Mouse (Mus musculus): Measurements from ENCODE around the gene Rin1. TPM values are rescaled to one million over a fixed set of nuclear protein-coding genes. Genes with fewer than 3 reads are reported as not detected.

Gene Rin1
- polyA plus RNA-seq, 1 experiment, result 60.2 TPM

GRCm38 (mm10) chr19:5039301-5040114, 10.8 kb upstream of the Rin1 start:
- no peak for TF ChIP-seq CTCF (IDR thresholded peaks at IDR 0.05; ENCODE audit: borderline replicate concordance, insufficient read depth, low read length)
- no peak for TF ChIP-seq POLR2A (IDR thresholded peaks at IDR 0.05; ENCODE audit: low read depth, low read length)
- no peak overlapping the region for H3K27ac ChIP-seq (ENCODE audit: insufficient read depth, low read length)
- peaks cover 6% of the 10 kb centered on the region; the same call in 1 of the 2 replicates for H3K4me1 ChIP-seq (ENCODE audit: control insufficient read depth, insufficient read depth, low read length)
- peak overlapping the region; percentile 70 for H3K4me3 ChIP-seq (ENCODE audit: insufficient read depth, low read length)

GRCm38 (mm10) chr19:5040862-5041523, 9.3 kb upstream of the Rin1 start, which contains the start of gene Brms1:
Brms1 (plus strand) TSS chr19:5041354.
- H3K4me1 ChIP-seq (ENCODE audit: control insufficient read depth, insufficient read depth, low read length), result peaks cover 11% of the 10 kb centered on the region; the same call in 1 of the 2 replicates
- H3K4me3 ChIP-seq (ENCODE audit: insufficient read depth, low read length), result peak within 1 kb of the TSS; percentile 70
- TF ChIP-seq CTCF (IDR thresholded peaks at IDR 0.05; ENCODE audit: borderline replicate concordance, insufficient read depth, low read length), result no peak
- TF ChIP-seq POLR2A (IDR thresholded peaks at IDR 0.05; ENCODE audit: low read depth, low read length), result peak; percentile 59
- H3K27ac ChIP-seq (ENCODE audit: insufficient read depth, low read length), result peak within 1 kb of the TSS; percentile 45

GRCm38 (mm10) chr19:5041588-5041987, 8.7 kb upstream of the Rin1 start:
- peak overlapping the region; percentile 45 for H3K27ac ChIP-seq (ENCODE audit: insufficient read depth, low read length)
- peaks cover 11% of the 10 kb centered on the region; the same call in 1 of the 2 replicates for H3K4me1 ChIP-seq (ENCODE audit: control insufficient read depth, insufficient read depth, low read length)
- TF ChIP-seq POLR2A (IDR thresholded peaks at IDR 0.05; ENCODE audit: low read depth, low read length) (no peak; the same call in 1 of the 2 replicates), CTCF (IDR thresholded peaks at IDR 0.05; ENCODE audit: borderline replicate concordance, insufficient read depth, low read length) (no peak)
- H3K4me3 ChIP-seq (ENCODE audit: insufficient read depth, low read length), result peak overlapping the region; percentile 70

GRCm38 (mm10) chr19:5045531-5045930, 4.8 kb upstream of the Rin1 start:
- TF ChIP-seq POLR2A (IDR thresholded peaks at IDR 0.05; ENCODE audit: low read depth, low read length) (no peak), CTCF (IDR thresholded peaks at IDR 0.05; ENCODE audit: borderline replicate concordance, insufficient read depth, low read length) (no peak)
- peaks cover 10% of the 10 kb centered on the region; the same call in 1 of the 2 replicates for H3K4me1 ChIP-seq (ENCODE audit: control insufficient read depth, insufficient read depth, low read length)
- H3K27ac ChIP-seq (ENCODE audit: insufficient read depth, low read length), result 0 out of 2 replicates have a peak overlapping the region, but pooled peaks have one; percentile 8
- H3K4me3 ChIP-seq (ENCODE audit: insufficient read depth, low read length), result no peak overlapping the region

GRCm38 (mm10) chr19:5048138-5049056, 1.9 kb upstream of the Rin1 start:
- 0 out of 2 replicates have a peak, but pooled peaks cover 7% of the 10 kb centered on the region for H3K4me1 ChIP-seq (ENCODE audit: control insufficient read depth, insufficient read depth, low read length)
- TF ChIP-seq POLR2A (IDR thresholded peaks at IDR 0.05; ENCODE audit: low read depth, low read length) (no peak), CTCF (IDR thresholded peaks at IDR 0.05; ENCODE audit: borderline replicate concordance, insufficient read depth, low read length) (no peak)
- no peak overlapping the region for H3K4me3 ChIP-seq (ENCODE audit: insufficient read depth, low read length)
- H3K27ac ChIP-seq (ENCODE audit: insufficient read depth, low read length), result no peak overlapping the region

- H3K27ac ChIP-seq (ENCODE audit: insufficient read depth, low read length), result peak overlapping the region; percentile 65
- no peak overlapping the region for H3K4me3 ChIP-seq (ENCODE audit: insufficient read depth, low read length)
- no peak for TF ChIP-seq POLR2A (IDR thresholded peaks at IDR 0.05; ENCODE audit: low read depth, low read length)
- no peak for TF ChIP-seq CTCF (IDR thresholded peaks at IDR 0.05; ENCODE audit: borderline replicate concordance, insufficient read depth, low read length)
- H3K4me1 ChIP-seq (ENCODE audit: control insufficient read depth, insufficient read depth, low read length), result 0 out of 2 replicates have a peak, but pooled peaks cover 7% of the 10 kb centered on the region
Observed at GRCm38 (mm10) chr19:5049325-5049724, 956 bp upstream of the Rin1 start.

GRCm38 (mm10) chr19:5051031-5051430, 750 bp downstream of the Rin1 start:
- H3K4me3 ChIP-seq (ENCODE audit: insufficient read depth, low read length), result peak overlapping the region; percentile 69
- H3K27ac ChIP-seq (ENCODE audit: insufficient read depth, low read length), result peak overlapping the region; percentile 87
- 0 out of 2 replicates have a peak, but pooled peaks cover 2% of the 10 kb centered on the region for H3K4me1 ChIP-seq (ENCODE audit: control insufficient read depth, insufficient read depth, low read length)
- TF ChIP-seq CTCF (IDR thresholded peaks at IDR 0.05; ENCODE audit: borderline replicate concordance, insufficient read depth, low read length) (no peak), POLR2A (IDR thresholded peaks at IDR 0.05; ENCODE audit: low read depth, low read length) (no peak; the same call in 1 of the 2 replicates)

- Histone ChIP-seq H3K4me1 (ENCODE audit: control insufficient read depth, insufficient read depth, low read length) (0 out of 2 replicates have a peak, but pooled peaks cover 2% of the 10 kb centered on the region), H3K27ac (ENCODE audit: insufficient read depth, low read length) (peak overlapping the region; percentile 87), H3K4me3 (ENCODE audit: insufficient read depth, low read length) (peak overlapping the region; percentile 69)
- TF ChIP-seq POLR2A (IDR thresholded peaks at IDR 0.05; ENCODE audit: low read depth, low read length) (peak; percentile 42; the same call in 1 of the 2 replicates), CTCF (IDR thresholded peaks at IDR 0.05; ENCODE audit: borderline replicate concordance, insufficient read depth, low read length) (no peak)
Observed at GRCm38 (mm10) chr19:5051515-5051914, 1.2 kb downstream of the Rin1 start.

All from embryonic fibroblast, embryonic 13.5 days (primary cell).